Mouse (Mus musculus) erythroblast, embryonic 14.5 days (primary cell): Measurements from ENCODE around the gene Prkn. TPM values are rescaled to one million over a fixed set of nuclear protein-coding genes. Genes with fewer than 3 reads are reported as not detected.

Source experiments
- H3K27me3 ChIP-seq: 2 replicates; pipeline ENCODE4 v1.6.1; 2012; ENCODE audit warnings: inconsistent platforms; ENCODE audit not compliant: control insufficient read depth
- H3K36me3 ChIP-seq: 2 replicates; pipeline ENCODE4 v1.6.1; 2012; ENCODE audit warnings: mild to moderate bottlenecking, inconsistent platforms; ENCODE audit not compliant: control insufficient read depth
- H3K4me1 ChIP-seq: 2 replicates; pipeline ENCODE4 v1.6.1; 2012; ENCODE audit warnings: inconsistent platforms; ENCODE audit not compliant: control insufficient read depth
- H3K4me3 ChIP-seq: replicated peaks from 2 replicates; pipeline ENCODE3; 2012; ENCODE audit warnings: moderate library complexity, mild to moderate bottlenecking, inconsistent platforms
- H3K9me3 ChIP-seq: 2 replicates; pipeline ENCODE4 v1.6.1; 2012; ENCODE audit warnings: low read length, inconsistent platforms, mixed read lengths; ENCODE audit not compliant: control insufficient read depth
- GATA1 ChIP-seq: IDR thresholded peaks from 2 replicates; pipeline ENCODE4 v1.6.1; 2012; ENCODE audit warnings: low read length, inconsistent platforms, mixed read lengths
- TAL1 ChIP-seq: IDR thresholded peaks from 3 replicates; pipeline ENCODE4 v1.6.1; 2012; ENCODE audit warnings: low read length, inconsistent platforms, mixed read lengths
- polyA plus RNA-seq: library from polyadenylated mRNA; stranded (reverse); fragments of >175 nt; gene quantifications from 2 replicates; pipeline ENCODE4 v1.2.3, GENCODE M21; 2012

Gene Prkn
- polyA plus RNA-seq, 1 experiment: not detected

- H3K36me3 ChIP-seq: no peaks in the 10 kb centered on the region
- H3K4me1 ChIP-seq: peaks cover 7% of the 10 kb centered on the region
- no peaks in the 10 kb centered on the region for H3K9me3 ChIP-seq
- no peak overlapping the region for H3K4me3 ChIP-seq
- TF ChIP-seq TAL1 (no peak), GATA1 (no peak)
- H3K27me3 ChIP-seq: no peaks in the 10 kb centered on the region
Observed at GRCm38 (mm10) chr17:10874208-10875187, 34.3 kb downstream of the Prkn start.

GRCm38 (mm10) chr17:10878986-10879385, 38.8 kb downstream of the Prkn start:
- Histone ChIP-seq H3K4me1 (peaks cover 7% of the 10 kb centered on the region), H3K27me3 (no peaks in the 10 kb centered on the region), H3K36me3 (no peaks in the 10 kb centered on the region), H3K4me3 (no peak overlapping the region), H3K9me3 (no peaks in the 10 kb centered on the region)
- TF ChIP-seq TAL1 (no peak), GATA1 (no peak)

GRCm38 (mm10) chr17:10882260-10882659, 42.1 kb downstream of the Prkn start:
- no peaks in the 10 kb centered on the region for H3K9me3 ChIP-seq
- no peaks in the 10 kb centered on the region for H3K27me3 ChIP-seq
- TF ChIP-seq TAL1 (no peak), GATA1 (no peak)
- no peaks in the 10 kb centered on the region for H3K4me1 ChIP-seq
- no peaks in the 10 kb centered on the region for H3K36me3 ChIP-seq
- no peak overlapping the region for H3K4me3 ChIP-seq

- Histone ChIP-seq H3K4me3 (no peak overlapping the region), H3K9me3 (no peaks in the 10 kb centered on the region), H3K4me1 (no peaks in the 10 kb centered on the region), H3K27me3 (no peaks in the 10 kb centered on the region), H3K36me3 (no peaks in the 10 kb centered on the region)
- no peak for TF ChIP-seq GATA1
- no peak for TF ChIP-seq TAL1
Observed at GRCm38 (mm10) chr17:10887924-10888323, 47.7 kb downstream of the Prkn start.

- Histone ChIP-seq H3K4me3 (no peak overlapping the region), H3K36me3 (no peaks in the 10 kb centered on the region), H3K9me3 (no peaks in the 10 kb centered on the region), H3K27me3 (no peaks in the 10 kb centered on the region), H3K4me1 (no peaks in the 10 kb centered on the region)
- TF ChIP-seq GATA1 (no peak), TAL1 (no peak)
Observed at GRCm38 (mm10) chr17:10901686-10902228, 61.6 kb downstream of the Prkn start.

- Histone ChIP-seq H3K36me3 (no peaks in the 10 kb centered on the region), H3K9me3 (no peaks in the 10 kb centered on the region), H3K27me3 (no peaks in the 10 kb centered on the region), H3K4me3 (no peak overlapping the region), H3K4me1 (no peaks in the 10 kb centered on the region)
- no peak for TF ChIP-seq GATA1
- no peak for TF ChIP-seq TAL1
Observed at GRCm38 (mm10) chr17:10936698-10937097, 96.5 kb downstream of the Prkn start.

GRCm38 (mm10) chr17:10937844-10938243, 97.7 kb downstream of the Prkn start:
- no peaks in the 10 kb centered on the region for H3K4me1 ChIP-seq
- H3K36me3 ChIP-seq: no peaks in the 10 kb centered on the region
- H3K9me3 ChIP-seq: no peaks in the 10 kb centered on the region
- H3K27me3 ChIP-seq: no peaks in the 10 kb centered on the region
- no peak for TF ChIP-seq TAL1
- no peak overlapping the region for H3K4me3 ChIP-seq

GRCm38 (mm10) chr17:10938755-10939154, 98.6 kb downstream of the Prkn start:
- Histone ChIP-seq H3K4me3 (no peak overlapping the region), H3K9me3 (no peaks in the 10 kb centered on the region), H3K4me1 (no peaks in the 10 kb centered on the region), H3K27me3 (no peaks in the 10 kb centered on the region), H3K36me3 (no peaks in the 10 kb centered on the region)
- TF ChIP-seq GATA1 (no peak), TAL1 (no peak)

- Histone ChIP-seq H3K27me3 (no peaks in the 10 kb centered on the region), H3K4me3 (no peak overlapping the region), H3K4me1 (no peaks in the 10 kb centered on the region), H3K9me3 (no peaks in the 10 kb centered on the region), H3K36me3 (no peaks in the 10 kb centered on the region)
- TF ChIP-seq GATA1 (no peak), TAL1 (no peak)
Observed at GRCm38 (mm10) chr17:10946552-10946951, 106.4 kb downstream of the Prkn start.

GRCm38 (mm10) chr17:10947614-10948013, 107.4 kb downstream of the Prkn start:
- TF ChIP-seq TAL1 (no peak), GATA1 (no peak)
- Histone ChIP-seq H3K9me3 (no peaks in the 10 kb centered on the region), H3K4me3 (no peak overlapping the region), H3K27me3 (no peaks in the 10 kb centered on the region), H3K4me1 (no peaks in the 10 kb centered on the region), H3K36me3 (no peaks in the 10 kb centered on the region)
